Mouse (Mus musculus) liver, adult 2 months (tissue): ENCODE measurements around the gene Wdr49. TPM values are rescaled to one million over a fixed set of nuclear protein-coding genes. Genes with fewer than 3 reads are reported as not detected.

ENCODE experiments used
- DNase-seq: peaks from one replicate; pipeline ENCODE4 v3.0.0-alpha.2; 2011; ENCODE audit warnings: low read depth, low spot score; ENCODE audit errors: extremely low read depth
- H3K27ac ChIP-seq: fragments of 200-500 bp; replicated peaks from 2 replicates; pipeline ENCODE4 v1.5.1; 2012; ENCODE audit warnings: low read depth, mild to moderate bottlenecking, control low read depth, inconsistent platforms, low read length; ENCODE audit not compliant: insufficient read depth
- H3K27me3 ChIP-seq: fragments of 200-500 bp; 2 replicates; pipeline ENCODE4 v1.6.1; 2012; ENCODE audit warnings: mild to moderate bottlenecking, moderate library complexity, low read length, inconsistent platforms; ENCODE audit not compliant: control insufficient read depth, insufficient read depth
- H3K36me3 ChIP-seq: fragments of 200-500 bp; 2 replicates; pipeline ENCODE4 v1.6.1; 2012; ENCODE audit warnings: low read length, inconsistent platforms; ENCODE audit not compliant: control insufficient read depth, insufficient read depth
- H3K4me1 ChIP-seq: fragments of 200-500 bp; 2 replicates; pipeline ENCODE4 v1.6.1; 2011; ENCODE audit warnings: low read length; ENCODE audit not compliant: control insufficient read depth, insufficient read depth
- H3K4me3 ChIP-seq: fragments of 200-500 bp; 2 replicates; pipeline ENCODE4 v1.5.1; 2011; ENCODE audit warnings: low read depth, mild to moderate bottlenecking, control low read depth, low read length, moderate library complexity; ENCODE audit not compliant: insufficient read depth
- H3K79me2 ChIP-seq: fragments of 200-500 bp; 2 replicates; pipeline ENCODE4 v1.6.1; 2012; ENCODE audit warnings: inconsistent platforms, mild to moderate bottlenecking, low read length, moderate library complexity; ENCODE audit not compliant: control insufficient read depth, insufficient read depth
- H3K9ac ChIP-seq: fragments of 200-500 bp; 2 replicates; pipeline ENCODE4 v1.6.1; 2012; ENCODE audit warnings: low read depth, mild to moderate bottlenecking, control low read depth, inconsistent platforms, low read length
- CTCF ChIP-seq: fragments of 200-500 bp; IDR thresholded peaks from 2 replicates; pipeline ENCODE4 v1.5.1; 2011; ENCODE audit warnings: low read depth, low read length, control low read depth
- POLR2A ChIP-seq: fragments of 200-500 bp; IDR thresholded peaks from 2 replicates; pipeline ENCODE4 v1.6.1; 2011; ENCODE audit warnings: low read length, control low read depth; ENCODE audit not compliant: insufficient read depth; ENCODE audit errors: extremely low read depth
- WGBS: fragments of 180-500 bp; shearing (Covaris S2); methylation state at CpG from one replicate; pipeline ENCODE4 v1.1.7; 2018; 5-methylcytosine and 5-hydroxymethylcytosine counted together
- polyA plus RNA-seq: library from polyadenylated mRNA; depleted of rRNA; stranded (reverse); fragments of >200 nt; gene quantifications from 2 replicates; pipeline ENCODE4 v1.2.3, GENCODE M21; 2012; rRNA removed
- total RNA-seq: library from RNA; depleted of rRNA; stranded (reverse); fragments of >200 nt; gene quantifications from 2 replicates; pipeline ENCODE4 v1.2.3, GENCODE M21; 2014; rRNA removed

Gene Wdr49
- total RNA-seq, result not detected in 2 replicates
- not detected in 2 replicates for polyA plus RNA-seq

GRCm38 (mm10) chr3:75482056-75482455, at the start of gene Wdr49:
Wdr49 (minus strand) TSS chr3:75482156.
- H3K9ac ChIP-seq, result no peak within 1 kb of the TSS
- H3K4me3 ChIP-seq, result no peak within 1 kb of the TSS
- no peaks in the 10 kb centered on the region for H3K79me2 ChIP-seq
- H3K27ac ChIP-seq, result no peak within 1 kb of the TSS
- WGBS, result 48% methylated on average over 2 of the region's 2 CpGs
- H3K4me1 ChIP-seq, result no peaks in the 10 kb centered on the region
- TF ChIP-seq CTCF, result no peak
- TF ChIP-seq POLR2A, result no peak
- H3K36me3 ChIP-seq, result no peaks in the 10 kb centered on the region
- H3K27me3 ChIP-seq, result no peaks in the 10 kb centered on the region
- no peak for DNase-seq

DNA sequence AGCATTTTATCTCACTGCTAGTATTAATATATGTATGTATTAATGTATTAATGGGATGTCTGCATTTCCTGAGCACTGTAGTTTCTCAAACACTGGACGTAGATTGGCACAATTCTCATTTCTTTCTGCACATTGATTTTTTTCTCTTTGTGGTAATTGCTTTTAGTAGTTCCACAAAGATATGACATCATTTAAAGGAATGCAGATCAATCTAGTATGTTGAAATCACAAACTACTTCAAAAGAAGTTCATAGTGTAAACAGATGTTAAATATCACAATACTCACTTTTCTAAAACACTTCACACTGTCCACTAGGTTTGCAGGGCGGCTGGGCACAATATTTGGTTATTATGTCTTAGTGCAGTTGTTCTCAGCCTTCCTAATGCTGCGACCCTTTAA, 49.1 kb upstream of the Wdr49 start:
- Histone ChIP-seq H3K27ac (no peak overlapping the region), H3K79me2 (no peaks in the 10 kb centered on the region; the same call in 1 of the 2 replicates), H3K4me3 (no peak overlapping the region), H3K27me3 (no peaks in the 10 kb centered on the region), H3K4me1 (peaks cover 16% of the 10 kb centered on the region; the same call in 1 of the 2 replicates), H3K9ac (no peak overlapping the region), H3K36me3 (peaks cover 14% of the 10 kb centered on the region)
- peak; percentile 92 for DNase-seq
- 29% methylated on average over 3 of the region's 3 CpGs for WGBS
- TF ChIP-seq CTCF, result no peak
- no peak for TF ChIP-seq POLR2A

- Histone ChIP-seq H3K9ac (no peak overlapping the region), H3K4me3 (no peak overlapping the region), H3K79me2 (no peaks in the 10 kb centered on the region; the same call in 1 of the 2 replicates), H3K4me1 (no peaks in the 10 kb centered on the region), H3K36me3 (peaks cover 34% of the 10 kb centered on the region), H3K27ac (no peak overlapping the region), H3K27me3 (no peaks in the 10 kb centered on the region)
- no peak for DNase-seq
- 66% methylated on average over 1 of the region's 1 CpGs for WGBS
- TF ChIP-seq CTCF (no peak), POLR2A (no peak)
These were observed 40.6 kb upstream of the Wdr49 start for GRCm38 (mm10) chr3:75522527-75522926.

DNA sequence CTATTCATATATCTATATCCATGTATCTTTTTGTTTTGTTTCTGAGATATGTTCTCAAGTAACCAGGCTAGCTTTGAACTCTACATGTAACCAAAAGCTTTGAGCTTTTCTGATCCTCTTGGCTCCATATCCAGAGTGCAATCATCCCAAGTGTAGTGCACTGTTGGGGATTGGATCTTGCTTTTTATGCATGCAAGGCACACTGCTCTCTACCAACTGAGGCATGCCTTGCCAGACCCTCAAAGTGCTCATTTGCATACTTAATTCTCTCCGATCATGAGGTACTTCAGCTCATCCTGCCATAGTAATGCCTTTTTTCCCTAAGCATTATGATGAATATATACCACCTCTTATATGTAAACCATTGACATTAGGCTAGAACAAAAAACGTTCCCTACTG, 39.4 kb upstream of the Wdr49 start:
- no peak for DNase-seq
- Histone ChIP-seq H3K79me2 (no peaks in the 10 kb centered on the region; the same call in 1 of the 2 replicates), H3K4me3 (no peak overlapping the region), H3K9ac (no peak overlapping the region), H3K27me3 (no peaks in the 10 kb centered on the region), H3K27ac (no peak overlapping the region), H3K36me3 (peaks cover 28% of the 10 kb centered on the region), H3K4me1 (no peaks in the 10 kb centered on the region)
- TF ChIP-seq POLR2A (no peak), CTCF (no peak)
- WGBS, result 92% methylated on average over 2 of the region's 2 CpGs

- Histone ChIP-seq H3K27ac (no peak overlapping the region), H3K36me3 (peaks cover 25% of the 10 kb centered on the region), H3K79me2 (no peaks in the 10 kb centered on the region), H3K9ac (no peak overlapping the region), H3K4me1 (no peaks in the 10 kb centered on the region), H3K4me3 (no peak overlapping the region), H3K27me3 (no peaks in the 10 kb centered on the region)
- peak; percentile 33 for DNase-seq
- 77% methylated on average over 7 of the region's 7 CpGs for whole genome bisulfite sequencing
- TF ChIP-seq CTCF, result peak; percentile 52; the same call in 1 of the 2 replicates
- no peak for TF ChIP-seq POLR2A
These were observed 35.8 kb upstream of the Wdr49 start for GRCm38 (mm10) chr3:75517631-75518250.
